Mouse (Mus musculus): ENCODE data around the gene Rab37. TPM values are rescaled to one million over a fixed set of nuclear protein-coding genes. Genes with fewer than 3 reads are reported as not detected.
A peak's percentile ranks its signal among the peaks of the same experiment; 100 is the strongest.

The Rab37 gene
- polyA plus RNA-seq, 1 experiment from 2014 or later = 3.1 TPM

DNA sequence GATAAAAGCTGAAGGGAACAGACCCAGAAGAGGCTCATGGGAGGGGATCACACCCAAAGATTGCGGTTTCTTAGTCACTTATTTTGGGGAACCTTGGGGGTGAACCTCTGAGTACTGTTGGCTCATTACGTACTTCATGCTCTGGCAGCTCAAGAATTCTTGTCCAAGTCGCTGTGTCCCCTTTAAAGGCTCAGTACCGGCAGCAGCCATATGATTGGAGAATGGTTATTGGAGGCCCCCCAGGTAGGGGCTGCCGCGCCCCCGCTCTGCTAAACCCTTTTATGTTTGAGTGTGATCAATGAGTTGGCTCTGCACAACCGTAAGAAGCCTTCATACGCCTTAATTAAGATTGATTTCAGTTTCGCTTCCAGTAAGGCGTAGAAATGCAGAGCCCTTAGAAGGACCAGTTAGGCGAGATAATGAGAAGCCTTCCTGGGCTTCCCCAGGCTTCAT lies 107.7 kb downstream of the Rab37 start:
- no peak overlapping the region for H3K9ac ChIP-seq (replicated peaks)
- H3K9me3 ChIP-seq (ENCODE audit: low read length) = no peaks in the 10 kb centered on the region
- no peak for TF ChIP-seq EP300 (IDR thresholded peaks at IDR 0.05; ENCODE audit: low read depth)
- TF ChIP-seq CTCF (IDR thresholded peaks at IDR 0.05; ENCODE audit: low read depth) = no peak
- ATAC-seq (no peak), DNase-seq (no peak)
- H3K4me1 ChIP-seq (ENCODE audit: insufficient read depth) = no peaks in the 10 kb centered on the region
- no peak overlapping the region for H3K4me3 ChIP-seq (ENCODE audit: low read depth, low read length)
- H3K27ac ChIP-seq (ENCODE audit: low read depth) = no peak overlapping the region
- H3K4me2 ChIP-seq (ENCODE audit: low read depth, low read length) = no peak overlapping the region
- H3K36me3 ChIP-seq (replicated peaks; ENCODE audit: insufficient read depth, low read length) = peaks cover 36% of the 10 kb centered on the region
- 74% methylated on average over 12 of the region's 12 CpGs for WGBS (ENCODE audit: insufficient replicate concordance)
- H3K27me3 ChIP-seq (ENCODE audit: insufficient read depth, low read length) = no peaks in the 10 kb centered on the region

DNA sequence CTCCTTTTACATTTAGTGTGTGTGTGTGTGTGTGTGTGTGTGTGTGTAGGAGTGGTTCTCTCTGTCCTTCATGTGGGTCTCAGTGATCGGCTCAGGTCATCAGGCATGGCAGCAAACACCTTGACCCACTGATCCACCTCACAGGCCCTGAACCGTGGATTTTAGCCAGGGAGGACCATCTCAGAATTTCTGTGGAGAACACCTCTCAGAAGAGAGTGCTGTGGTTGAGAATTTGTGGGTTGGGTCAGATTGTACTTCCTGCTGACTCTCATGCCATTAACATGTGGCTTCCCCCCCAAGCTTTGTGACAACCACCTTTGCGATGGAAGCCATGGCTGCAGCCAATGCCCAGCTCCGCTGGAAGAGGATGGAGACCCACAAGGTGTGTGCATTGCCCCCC lies 109.3 kb downstream of the Rab37 start:
- no peak overlapping the region for H3K4me3 ChIP-seq (ENCODE audit: low read depth, low read length)
- ATAC-seq (no peak), DNase-seq (no peak)
- no peaks in the 10 kb centered on the region for H3K9me3 ChIP-seq (ENCODE audit: low read length)
- WGBS (ENCODE audit: insufficient replicate concordance) = 84% methylated on average over 4 of the region's 4 CpGs
- H3K4me2 ChIP-seq (ENCODE audit: low read depth, low read length) = no peak overlapping the region
- no peak overlapping the region for H3K9ac ChIP-seq (replicated peaks)
- H3K27ac ChIP-seq (ENCODE audit: low read depth) = no peak overlapping the region
- TF ChIP-seq CTCF (IDR thresholded peaks at IDR 0.05; ENCODE audit: low read depth) = no peak
- no peak for TF ChIP-seq EP300 (IDR thresholded peaks at IDR 0.05; ENCODE audit: low read depth)
- H3K27me3 ChIP-seq (ENCODE audit: insufficient read depth, low read length) = no peaks in the 10 kb centered on the region
- peaks cover 46% of the 10 kb centered on the region for H3K36me3 ChIP-seq (replicated peaks; ENCODE audit: insufficient read depth, low read length)
- no peaks in the 10 kb centered on the region for H3K4me1 ChIP-seq (ENCODE audit: insufficient read depth)

DNA sequence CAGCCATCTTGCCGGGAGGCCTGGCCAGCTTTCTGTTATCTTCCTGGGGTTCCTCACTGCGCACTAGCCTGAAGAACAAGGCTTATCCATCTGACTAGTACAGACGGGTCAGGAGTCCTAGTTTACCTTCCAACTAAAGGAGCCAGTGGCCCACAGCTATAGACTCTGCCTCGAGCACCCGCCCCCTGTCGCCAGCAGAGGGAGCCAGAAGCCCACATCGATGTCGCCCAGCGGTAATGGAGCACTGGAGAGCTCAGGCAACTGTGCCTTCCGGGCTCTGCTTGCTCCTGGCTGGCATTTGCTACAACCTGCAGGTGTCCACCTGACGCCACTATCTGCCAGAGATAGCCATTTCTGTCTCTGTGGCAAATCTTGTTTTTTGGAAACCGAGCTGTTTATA lies 111.1 kb downstream of the Rab37 start:
- Histone ChIP-seq H3K9me3 (ENCODE audit: low read length) (no peaks in the 10 kb centered on the region), H3K4me2 (ENCODE audit: low read depth, low read length) (no peak overlapping the region), H3K27me3 (ENCODE audit: insufficient read depth, low read length) (no peaks in the 10 kb centered on the region), H3K4me1 (ENCODE audit: insufficient read depth) (no peaks in the 10 kb centered on the region), H3K9ac (replicated peaks) (no peak overlapping the region), H3K4me3 (ENCODE audit: low read depth, low read length) (no peak overlapping the region), H3K27ac (ENCODE audit: low read depth) (no peak overlapping the region), H3K36me3 (replicated peaks; ENCODE audit: insufficient read depth, low read length) (peaks cover 56% of the 10 kb centered on the region)
- ATAC-seq = peak; percentile 80
- peak; percentile 86 for DNase-seq
- WGBS (ENCODE audit: insufficient replicate concordance) = 17% methylated on average over 12 of the region's 12 CpGs
- TF ChIP-seq EP300 (IDR thresholded peaks at IDR 0.05; ENCODE audit: low read depth) (no peak), CTCF (IDR thresholded peaks at IDR 0.05; ENCODE audit: low read depth) (peak; percentile 97)

DNA sequence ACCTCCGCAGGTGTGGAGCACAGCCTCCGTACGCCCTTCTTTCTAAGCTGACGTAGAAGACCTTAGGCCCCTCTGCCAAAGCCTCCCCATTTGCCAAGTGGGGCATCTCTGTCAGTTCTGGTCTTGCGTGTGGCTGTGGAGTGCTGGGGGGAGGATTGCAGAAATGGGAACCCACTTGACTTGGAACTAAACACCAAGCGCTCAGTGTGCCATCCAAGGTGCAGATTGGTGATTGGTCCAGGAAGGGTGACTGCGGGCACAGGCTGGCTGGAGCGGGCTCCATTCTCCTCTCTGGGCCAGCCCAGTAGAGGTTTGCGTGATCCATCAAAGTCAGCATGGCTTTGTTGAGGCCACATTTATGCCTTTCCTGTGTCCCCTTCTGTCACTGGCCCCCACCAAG lies 111.5 kb downstream of the Rab37 start:
- Histone ChIP-seq H3K4me2 (ENCODE audit: low read depth, low read length) (no peak overlapping the region), H3K27ac (ENCODE audit: low read depth) (no peak overlapping the region), H3K27me3 (ENCODE audit: insufficient read depth, low read length) (no peaks in the 10 kb centered on the region), H3K9ac (replicated peaks) (no peak overlapping the region), H3K9me3 (ENCODE audit: low read length) (no peaks in the 10 kb centered on the region), H3K4me1 (ENCODE audit: insufficient read depth) (no peaks in the 10 kb centered on the region), H3K4me3 (ENCODE audit: low read depth, low read length) (no peak overlapping the region), H3K36me3 (replicated peaks; ENCODE audit: insufficient read depth, low read length) (peaks cover 53% of the 10 kb centered on the region)
- no peak for DNase-seq
- 91% methylated on average over 9 of the region's 9 CpGs for WGBS (ENCODE audit: insufficient replicate concordance)
- TF ChIP-seq CTCF (IDR thresholded peaks at IDR 0.05; ENCODE audit: low read depth) (no peak), EP300 (IDR thresholded peaks at IDR 0.05; ENCODE audit: low read depth) (no peak)
- ATAC-seq = no peak

DNA sequence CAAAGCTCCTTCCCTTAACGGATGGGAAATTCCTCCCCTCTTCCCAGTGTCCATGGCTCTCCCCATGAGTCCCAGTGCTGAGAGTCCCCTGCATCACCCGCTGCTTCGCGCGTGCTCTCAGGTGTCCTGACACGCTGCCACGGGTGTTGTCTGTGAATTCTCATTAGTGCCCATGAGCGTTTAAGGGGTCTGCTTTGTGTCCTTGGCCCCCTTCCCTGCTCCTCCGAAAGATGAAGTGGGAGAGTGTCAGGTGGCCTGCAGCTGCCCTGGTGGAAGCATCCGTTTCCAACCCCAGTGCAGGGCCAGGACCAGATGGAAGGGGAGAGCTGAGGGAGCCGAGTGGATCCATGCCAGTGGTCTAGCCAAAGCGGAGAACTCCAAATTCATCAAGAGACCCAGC lies 116.9 kb downstream of the Rab37 start:
- Histone ChIP-seq H3K27me3 (ENCODE audit: insufficient read depth, low read length) (no peaks in the 10 kb centered on the region), H3K4me2 (ENCODE audit: low read depth, low read length) (no peak overlapping the region), H3K36me3 (replicated peaks; ENCODE audit: insufficient read depth, low read length) (peaks cover 42% of the 10 kb centered on the region), H3K27ac (ENCODE audit: low read depth) (no peak overlapping the region), H3K4me3 (ENCODE audit: low read depth, low read length) (no peak overlapping the region), H3K9me3 (ENCODE audit: low read length) (no peaks in the 10 kb centered on the region), H3K4me1 (ENCODE audit: insufficient read depth) (peaks cover 9% of the 10 kb centered on the region; the same call in 1 of the 2 replicates), H3K9ac (replicated peaks) (no peak overlapping the region)
- ATAC-seq (no peak), DNase-seq (no peak)
- 87% methylated on average over 12 of the region's 12 CpGs for WGBS (ENCODE audit: insufficient replicate concordance)
- TF ChIP-seq CTCF (IDR thresholded peaks at IDR 0.05; ENCODE audit: low read depth) (no peak), EP300 (IDR thresholded peaks at IDR 0.05; ENCODE audit: low read depth) (no peak)

DNA sequence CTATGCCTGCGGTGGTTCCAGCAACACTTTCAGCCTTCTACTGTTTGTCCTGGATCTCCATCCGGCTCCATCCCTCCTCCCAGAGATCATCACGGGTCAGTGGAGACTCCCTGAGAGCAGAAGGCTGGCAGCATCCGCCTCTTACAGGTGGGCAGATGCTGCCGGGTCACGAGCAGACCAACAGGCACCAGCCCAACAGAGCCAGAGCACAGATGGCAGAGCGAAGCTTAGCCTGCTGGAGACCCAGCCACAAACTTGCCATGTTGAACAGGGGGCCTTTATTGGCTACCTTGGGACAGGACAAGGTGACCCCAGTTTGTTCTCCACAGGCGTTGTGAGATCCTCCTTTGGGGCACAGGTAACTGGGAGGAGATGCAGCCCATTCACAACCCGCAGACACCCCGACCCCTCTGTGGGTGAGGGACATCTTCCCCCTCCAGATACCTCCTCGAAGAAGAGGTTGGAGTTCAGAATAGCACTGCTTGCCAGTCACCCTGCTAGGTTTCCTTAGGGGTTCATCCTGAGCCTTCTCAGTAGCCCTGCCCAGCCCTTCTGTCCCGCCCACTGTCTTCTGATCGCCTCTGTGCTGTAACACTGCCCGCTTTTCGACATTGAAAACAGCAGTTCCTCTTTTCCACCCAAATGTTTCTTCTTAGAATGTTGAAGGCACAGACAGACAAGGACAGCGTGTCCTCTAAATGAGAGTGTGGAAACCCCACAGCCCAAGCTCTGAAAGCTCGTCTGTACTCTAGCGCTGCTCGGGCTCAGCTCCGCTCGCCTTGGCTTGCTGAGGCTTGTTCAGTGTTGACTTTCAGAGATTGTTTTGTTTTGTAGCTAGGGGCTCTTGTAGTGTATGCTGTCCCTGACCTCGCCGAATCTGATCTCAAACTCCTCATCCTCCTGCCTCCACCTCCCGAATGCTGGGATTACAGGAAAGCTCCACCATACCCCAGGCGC lies 117.8 kb downstream of the Rab37 start:
- no peaks in the 10 kb centered on the region for H3K27me3 ChIP-seq (ENCODE audit: insufficient read depth, low read length)
- WGBS (ENCODE audit: insufficient replicate concordance) = 69% methylated on average over 25 of the region's 25 CpGs
- DNase-seq (peak; percentile 52), ATAC-seq (peak; percentile 58)
- no peak overlapping the region for H3K9ac ChIP-seq (replicated peaks)
- H3K27ac ChIP-seq (ENCODE audit: low read depth) = peak overlapping the region; percentile 66
- H3K36me3 ChIP-seq (replicated peaks; ENCODE audit: insufficient read depth, low read length) = peaks cover 33% of the 10 kb centered on the region
- no peak overlapping the region for H3K4me2 ChIP-seq (ENCODE audit: low read depth, low read length)
- no peaks in the 10 kb centered on the region for H3K9me3 ChIP-seq (ENCODE audit: low read length)
- H3K4me3 ChIP-seq (ENCODE audit: low read depth, low read length) = no peak overlapping the region
- TF ChIP-seq EP300 (IDR thresholded peaks at IDR 0.05; ENCODE audit: low read depth) (no peak), CTCF (IDR thresholded peaks at IDR 0.05; ENCODE audit: low read depth) (no peak)
- H3K4me1 ChIP-seq (ENCODE audit: insufficient read depth) = peaks cover 9% of the 10 kb centered on the region; the same call in 1 of the 2 replicates

All from liver, postnatal 0 days (tissue).